Mouse (Mus musculus) intestine, embryonic 14.5 days (tissue): Measurements from ENCODE around the gene Sfrp2. TPM values are rescaled to one million over a fixed set of nuclear protein-coding genes. Genes with fewer than 3 reads are reported as not detected.

ENCODE experiments used
- ATAC-seq: fragments of 200-750 bp; cut with Nextera tagmentation; replicated peaks from 2 replicates; pipeline ENCODE4 v1.8.0; 2017; ENCODE audit warnings: low read depth, moderate number of reproducible peaks, moderate TSS enrichment, moderate library complexity; ENCODE audit not compliant: low FRiP score, low TSS enrichment
- DNase-seq: peaks from one replicate; pipeline ENCODE4 v3.0.0-alpha.2; 2018; ENCODE audit warnings: low spot score
- H3K27ac ChIP-seq: fragments of 300-500 bp; sonication (generic); 2 replicates; pipeline ENCODE4 v1.5.1; 2014; ENCODE audit warnings: low read depth, mild to moderate bottlenecking, control low read depth
- H3K27me3 ChIP-seq: fragments of 300-500 bp; sonication (generic); replicated peaks from 2 replicates; pipeline ENCODE4 v1.6.1; 2014; ENCODE audit warnings: low read length, control low read depth; ENCODE audit not compliant: control insufficient read depth, insufficient read depth
- H3K36me3 ChIP-seq: fragments of 300-500 bp; sonication (generic); 2 replicates; pipeline ENCODE4 v1.6.1; 2014; ENCODE audit warnings: low read length, control low read depth; ENCODE audit not compliant: control insufficient read depth, insufficient read depth
- H3K4me1 ChIP-seq: fragments of 300-500 bp; sonication (generic); replicated peaks from 2 replicates; pipeline ENCODE4 v1.6.1; 2014; ENCODE audit warnings: low read length, control low read depth, mixed read lengths; ENCODE audit not compliant: control insufficient read depth, insufficient read depth
- H3K4me2 ChIP-seq: fragments of 300-500 bp; sonication (generic); 2 replicates; pipeline ENCODE4 v1.6.1; 2014; ENCODE audit warnings: low read length
- H3K4me3 ChIP-seq: fragments of 300-500 bp; sonication (generic); 2 replicates; pipeline ENCODE4 v1.5.1; 2014; ENCODE audit warnings: low read depth, low read length, control low read depth, mixed read lengths
- H3K9ac ChIP-seq: fragments of 300-500 bp; sonication (generic); 2 replicates; pipeline ENCODE4 v1.6.1; 2014; ENCODE audit warnings: mild to moderate bottlenecking, low read length
- H3K9me3 ChIP-seq: fragments of 300-500 bp; sonication (generic); 2 replicates; pipeline ENCODE4 v1.6.1; 2016; ENCODE audit warnings: low read length, control low read depth; ENCODE audit not compliant: control insufficient read depth
- WGBS: fragments of 180-500 bp; shearing (Covaris S2); extraction: QIAGEN DNeasy Blood & Tissue Kit; methylation state at CpG from one replicate; pipeline ENCODE4 v1.1.7; 2014; 5-methylcytosine and 5-hydroxymethylcytosine counted together
- polyA plus RNA-seq: library from polyadenylated mRNA; unstranded; fragments of >200 nt; fragmentation: Nextera tagmentation; extraction: Ambion mirVana; gene quantifications from 2 replicates; pipeline ENCODE4 v1.2.1, GENCODE M21; 2014

Gene Sfrp2
- 102 and 108 TPM in 2 replicates for polyA plus RNA-seq

DNA sequence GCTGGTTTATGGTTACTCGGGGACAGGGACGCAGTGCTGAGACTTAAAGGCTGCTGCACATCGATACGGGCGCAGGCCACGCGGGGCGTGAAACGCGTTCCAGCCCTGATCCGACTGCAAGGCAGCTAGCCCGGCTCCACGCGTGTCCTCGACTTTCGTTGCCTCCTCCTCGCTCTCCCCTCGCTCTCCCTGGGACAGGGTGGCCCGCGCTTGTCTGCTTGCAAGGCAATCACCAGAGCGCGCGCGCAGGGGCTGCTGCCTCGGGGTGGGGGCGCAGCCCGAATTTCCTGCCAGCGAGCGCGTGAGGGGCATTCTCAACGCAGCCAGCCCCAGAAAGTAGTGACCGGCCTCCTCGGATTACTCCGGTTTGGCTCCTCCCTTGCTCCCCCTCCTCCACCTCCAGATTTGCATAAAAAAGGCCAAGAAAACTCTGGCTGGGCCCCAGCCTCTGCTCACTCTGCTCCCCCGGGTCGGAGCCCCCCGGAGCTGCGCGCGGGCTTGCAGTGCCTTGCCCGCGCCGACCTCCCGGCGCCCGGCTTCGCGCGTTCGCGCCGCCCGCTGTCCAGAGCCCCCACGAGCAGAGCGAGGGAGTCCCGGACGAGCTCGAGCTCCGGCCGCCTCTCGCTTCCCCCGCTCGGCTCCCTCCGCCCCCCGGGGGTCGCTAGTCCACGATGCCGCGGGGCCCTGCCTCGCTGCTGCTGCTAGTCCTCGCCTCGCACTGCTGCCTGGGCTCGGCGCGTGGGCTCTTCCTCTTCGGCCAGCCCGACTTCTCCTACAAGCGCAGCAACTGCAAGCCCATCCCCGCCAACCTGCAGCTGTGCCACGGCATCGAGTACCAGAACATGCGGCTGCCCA, at the start of gene Sfrp2:
Gene Sfrp2, plus strand, starts transcription at position 451 of the 855 bp plus-strand sequence.
- Histone ChIP-seq H3K9me3 (no peaks in the 10 kb centered on the region), H3K9ac (peak within 1 kb of the TSS; percentile 56), H3K27me3 (peaks cover 27% of the 10 kb centered on the region), H3K36me3 (0 out of 2 replicates have a peak, but pooled peaks cover 3% of the 10 kb centered on the region), H3K4me3 (peak within 1 kb of the TSS; percentile 51), H3K27ac (peak within 1 kb of the TSS; percentile 54; the same call in 1 of the 2 replicates), H3K4me2 (peak within 1 kb of the TSS; percentile 93), H3K4me1 (peaks cover 17% of the 10 kb centered on the region; the same call in 1 of the 2 replicates)
- peak; percentile 69 for ATAC-seq
- WGBS = under 1% methylated on average over 80 of the region's 82 CpGs
- DNase-seq = peak; percentile 88

DNA sequence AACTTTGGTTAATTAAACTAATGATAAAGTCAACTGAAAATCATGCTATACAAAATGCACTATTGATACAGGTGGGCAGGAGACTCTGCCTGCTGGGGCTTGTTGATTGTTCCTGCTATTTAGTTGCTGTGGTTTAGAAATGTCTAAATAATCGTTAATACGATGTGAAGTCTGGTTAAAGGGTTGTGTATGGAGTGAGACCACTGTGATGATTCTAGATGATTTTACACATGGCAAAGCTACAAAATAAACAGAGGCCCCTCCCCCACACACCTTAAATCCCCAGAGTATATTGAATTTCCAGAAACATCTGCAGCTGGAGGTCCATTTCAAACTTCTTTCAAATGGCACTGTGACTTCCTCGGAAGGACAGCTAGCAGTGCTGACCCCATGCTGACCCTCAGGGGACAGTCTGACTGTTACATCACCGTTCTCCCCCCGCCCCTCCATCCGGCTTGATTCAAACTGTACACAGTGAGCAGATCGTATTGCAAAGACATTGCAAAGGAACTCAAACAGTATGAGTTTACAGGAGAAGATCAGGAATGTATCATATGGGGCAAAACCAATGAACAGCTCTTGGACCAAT, 48.4 kb upstream of the Sfrp2 start:
- Histone ChIP-seq H3K4me2 (no peak overlapping the region), H3K4me1 (0 out of 2 replicates have a peak, but pooled peaks cover 4% of the 10 kb centered on the region), H3K36me3 (no peaks in the 10 kb centered on the region), H3K4me3 (no peak overlapping the region), H3K9ac (no peak overlapping the region), H3K27ac (no peak overlapping the region), H3K27me3 (no peaks in the 10 kb centered on the region), H3K9me3 (no peaks in the 10 kb centered on the region)
- DNase-seq = no peak
- WGBS = 40% methylated on average over 7 of the region's 7 CpGs
- ATAC-seq = no peak

DNA sequence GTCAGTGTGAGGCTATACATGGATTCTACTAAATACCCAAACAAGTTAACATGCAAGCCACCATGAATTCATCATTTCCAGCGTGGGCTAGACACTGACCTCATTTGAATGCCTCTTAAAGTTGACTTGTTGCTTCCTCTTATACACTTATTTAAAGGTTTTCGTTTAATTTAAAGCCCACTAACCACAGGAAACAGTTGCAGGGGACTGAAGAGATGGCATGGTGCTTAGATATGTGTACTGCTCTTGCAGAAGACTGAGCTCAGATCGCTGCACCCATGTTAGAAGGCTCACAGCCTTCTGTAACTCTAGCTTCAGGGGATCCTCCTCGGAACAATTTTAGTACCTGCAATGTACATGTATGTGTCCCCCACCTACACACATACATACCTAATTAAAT, 47.5 kb upstream of the Sfrp2 start:
- DNase-seq (no peak), ATAC-seq (no peak)
- no peak overlapping the region for H3K9ac ChIP-seq
- no peaks in the 10 kb centered on the region for H3K36me3 ChIP-seq
- no peaks in the 10 kb centered on the region for H3K27me3 ChIP-seq
- H3K4me3 ChIP-seq = no peak overlapping the region
- WGBS = 74% methylated on average over 4 of the region's 4 CpGs
- H3K4me2 ChIP-seq = no peak overlapping the region
- no peak overlapping the region for H3K27ac ChIP-seq
- H3K4me1 ChIP-seq = 0 out of 2 replicates have a peak, but pooled peaks cover 4% of the 10 kb centered on the region
- H3K9me3 ChIP-seq = no peaks in the 10 kb centered on the region

DNA sequence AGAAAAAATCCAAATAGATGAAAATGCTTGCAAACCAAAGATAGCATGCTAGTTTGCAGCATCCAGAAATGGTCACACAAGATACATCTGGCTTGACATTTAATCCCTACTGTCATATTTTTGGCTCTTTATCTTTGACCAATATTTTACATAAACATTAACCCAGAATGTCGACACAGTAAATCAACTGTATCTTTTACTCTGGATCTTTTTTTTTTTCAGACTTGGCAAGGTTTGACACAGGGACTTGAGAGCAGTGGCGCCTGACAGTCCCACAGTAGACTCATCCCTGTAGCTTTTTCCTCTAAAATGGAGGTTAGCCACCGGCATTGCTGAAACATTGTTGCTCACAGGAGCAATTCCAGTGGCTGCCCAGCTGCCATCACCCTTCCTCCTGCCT, 37.9 kb upstream of the Sfrp2 start:
- no peaks in the 10 kb centered on the region for H3K4me1 ChIP-seq
- no peak overlapping the region for H3K4me2 ChIP-seq
- no peak overlapping the region for H3K9ac ChIP-seq
- ATAC-seq (no peak), DNase-seq (no peak)
- no peaks in the 10 kb centered on the region for H3K27me3 ChIP-seq
- H3K27ac ChIP-seq = no peak overlapping the region
- no peak overlapping the region for H3K4me3 ChIP-seq
- H3K9me3 ChIP-seq = no peaks in the 10 kb centered on the region
- H3K36me3 ChIP-seq = no peaks in the 10 kb centered on the region
- WGBS = 59% methylated on average over 3 of the region's 3 CpGs

DNA sequence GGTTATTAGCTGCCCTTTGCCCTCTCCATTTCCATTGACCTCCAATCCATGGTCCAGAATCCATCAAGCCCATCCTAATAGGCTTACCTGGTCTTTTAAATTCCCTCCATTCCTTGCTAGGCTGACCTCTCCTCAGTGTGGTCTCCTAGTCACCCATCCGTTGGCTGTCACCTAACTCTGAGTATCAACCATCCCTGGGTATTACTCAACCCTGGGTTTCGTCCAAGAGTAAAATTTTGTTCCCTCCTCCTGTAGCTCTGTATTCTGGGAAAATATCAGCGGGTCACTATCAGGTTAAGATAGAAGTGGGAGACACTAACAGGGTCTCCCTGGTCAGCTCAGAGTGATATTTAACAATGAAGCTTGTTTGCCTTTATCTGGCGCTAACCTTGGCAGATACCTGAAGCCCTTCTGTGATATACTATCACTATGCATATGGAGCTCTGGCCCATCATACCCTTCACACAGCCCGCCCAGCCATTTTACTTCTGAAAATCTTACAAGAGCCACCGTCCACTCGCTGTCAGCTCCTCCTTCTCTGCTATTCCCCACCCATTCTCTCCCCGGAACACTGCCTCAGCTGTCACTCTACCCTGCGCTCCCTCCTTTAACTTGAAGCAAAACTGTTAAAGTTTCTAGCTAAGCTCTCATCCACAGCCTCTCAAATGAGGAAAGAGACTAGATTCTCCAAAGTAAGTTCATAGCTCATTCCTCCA, 37.3 kb upstream of the Sfrp2 start:
- ATAC-seq = no peak

DNA sequence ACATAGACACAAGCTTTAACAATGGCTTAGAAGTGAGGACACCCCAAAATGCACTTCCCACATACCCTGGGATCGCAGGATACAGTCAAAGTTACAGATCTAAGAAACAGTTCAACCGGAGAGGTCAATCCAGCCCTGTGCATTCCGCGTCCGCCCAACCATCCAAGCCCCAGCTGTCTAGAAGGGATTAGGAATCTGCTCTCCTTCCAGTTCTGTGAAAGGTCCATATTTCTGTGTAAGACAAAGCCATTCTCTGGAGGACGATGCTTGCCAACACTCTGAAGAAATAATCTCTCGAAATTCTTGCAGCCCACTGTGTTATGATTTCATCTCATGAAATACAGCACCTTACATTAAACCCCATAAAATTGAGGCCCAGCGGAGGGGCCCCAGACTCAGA, 32.1 kb upstream of the Sfrp2 start:
- Histone ChIP-seq H3K36me3 (no peaks in the 10 kb centered on the region), H3K4me1 (no peaks in the 10 kb centered on the region), H3K27me3 (no peaks in the 10 kb centered on the region), H3K9me3 (no peaks in the 10 kb centered on the region), H3K27ac (no peak overlapping the region), H3K9ac (no peak overlapping the region), H3K4me3 (no peak overlapping the region), H3K4me2 (no peak overlapping the region)
- 86% methylated on average over 8 of the region's 8 CpGs for WGBS
- ATAC-seq (no peak), DNase-seq (no peak)

More for the DNA sequence above, 37.3 kb upstream of the Sfrp2 start:
- no peak overlapping the region for H3K9ac ChIP-seq
- WGBS = 82% methylated on average over 9 of the region's 9 CpGs
- no peak overlapping the region for H3K27ac ChIP-seq
- H3K36me3 ChIP-seq = no peaks in the 10 kb centered on the region
- H3K27me3 ChIP-seq = no peaks in the 10 kb centered on the region
- no peak for DNase-seq
- no peaks in the 10 kb centered on the region for H3K4me1 ChIP-seq
- H3K9me3 ChIP-seq = no peaks in the 10 kb centered on the region
- H3K4me2 ChIP-seq = no peak overlapping the region
- H3K4me3 ChIP-seq = no peak overlapping the region

DNA sequence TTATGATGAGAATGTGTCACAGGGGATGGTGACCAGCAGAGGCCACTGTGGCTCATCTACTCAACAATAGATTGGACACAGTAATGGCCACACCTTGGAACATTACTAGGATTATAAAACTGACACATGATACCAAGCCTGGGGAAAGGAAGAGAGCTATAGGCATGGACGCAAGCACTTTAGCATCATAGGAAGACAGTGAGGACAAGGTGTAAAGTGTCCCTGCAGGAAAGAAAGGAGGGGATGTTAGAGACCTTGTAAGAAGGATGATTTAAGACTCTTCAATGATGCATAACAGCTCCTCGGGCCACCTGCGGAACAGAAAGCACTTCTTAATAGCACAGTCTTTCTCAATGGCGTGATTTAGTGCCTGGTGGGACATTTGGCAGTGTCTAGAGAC, 29.1 kb upstream of the Sfrp2 start:
- DNase-seq (no peak), ATAC-seq (no peak)
- Histone ChIP-seq H3K27me3 (no peaks in the 10 kb centered on the region), H3K27ac (no peak overlapping the region), H3K4me1 (no peaks in the 10 kb centered on the region), H3K4me3 (no peak overlapping the region), H3K9ac (no peak overlapping the region), H3K4me2 (no peak overlapping the region), H3K36me3 (no peaks in the 10 kb centered on the region), H3K9me3 (no peaks in the 10 kb centered on the region)
- WGBS = 91% methylated on average over 4 of the region's 4 CpGs

DNA sequence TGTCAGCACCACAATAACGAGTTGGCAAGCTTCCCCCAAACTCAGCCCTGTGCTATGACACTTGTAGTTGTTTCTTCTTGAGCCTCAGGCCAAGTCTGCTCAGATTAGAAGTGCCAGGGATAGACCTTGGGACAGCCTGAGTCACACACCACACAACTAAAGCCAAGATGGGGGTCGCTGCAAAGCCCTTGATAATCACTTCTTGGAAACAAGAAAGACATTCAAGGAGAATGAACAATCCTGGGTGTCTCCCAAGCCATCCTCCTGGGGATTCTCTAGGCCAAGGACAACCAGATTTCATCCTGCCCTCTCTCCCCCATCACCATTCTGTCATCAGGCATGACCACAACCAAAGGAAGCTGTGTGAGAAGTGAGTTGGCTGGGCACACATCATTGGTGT, 25.9 kb upstream of the Sfrp2 start:
- no peaks in the 10 kb centered on the region for H3K36me3 ChIP-seq
- no peaks in the 10 kb centered on the region for H3K9me3 ChIP-seq
- no peak overlapping the region for H3K27ac ChIP-seq
- no peaks in the 10 kb centered on the region for H3K27me3 ChIP-seq
- no peak overlapping the region for H3K9ac ChIP-seq
- WGBS = 66% methylated on average over 2 of the region's 2 CpGs
- H3K4me2 ChIP-seq = no peak overlapping the region
- ATAC-seq = no peak
- DNase-seq = no peak
- no peaks in the 10 kb centered on the region for H3K4me1 ChIP-seq
- no peak overlapping the region for H3K4me3 ChIP-seq
